Mouse (Mus musculus) cerebellum, postnatal 14 days (tissue): ENCODE data around the gene Lnx2.

Experiments used
- DNase-seq, 2 experiments: peaks; one replicate each; pipeline ENCODE4 v3.0.0; 2021; ENCODE audit warnings: mixed read lengths in 2 of 2

The Lnx2 gene

GRCm38 (mm10) chr5:147017526-147017925, 58.9 kb downstream of the Lnx2 start:
- DNase-seq: no peak

- DNase-seq: no peak
Observed at GRCm38 (mm10) chr5:147016622-147017021, 59.8 kb downstream of the Lnx2 start.

GRCm38 (mm10) chr5:147015191-147015590, 61.2 kb downstream of the Lnx2 start:
- DNase-seq: no peak

GRCm38 (mm10) chr5:147013845-147014244, 62.5 kb downstream of the Lnx2 start:
- DNase-seq: no peak

GRCm38 (mm10) chr5:147011333-147011732, 65.1 kb downstream of the Lnx2 start:
- no peak for DNase-seq

GRCm38 (mm10) chr5:147003303-147003702, 73.1 kb downstream of the Lnx2 start:
- DNase-seq: no peak

GRCm38 (mm10) chr5:147001312-147001711, 75.1 kb downstream of the Lnx2 start:
- no peak for DNase-seq

GRCm38 (mm10) chr5:146998802-146999201, 77.6 kb downstream of the Lnx2 start:
- DNase-seq: no peak

- no peak for DNase-seq
Observed at GRCm38 (mm10) chr5:146996812-146997211, 79.6 kb downstream of the Lnx2 start.

- DNase-seq: no peak
Observed at GRCm38 (mm10) chr5:146994973-146995372, 81.4 kb downstream of the Lnx2 start.

- peak in 1 of 2 experiments; percentile 37 for DNase-seq
Observed at GRCm38 (mm10) chr5:146993509-146993908, 82.9 kb downstream of the Lnx2 start.

- no peak for DNase-seq
Observed at GRCm38 (mm10) chr5:146989051-146989450, 87.3 kb downstream of the Lnx2 start.

- DNase-seq: no peak
Observed at GRCm38 (mm10) chr5:146987588-146987987, 88.8 kb downstream of the Lnx2 start.

- DNase-seq: peak in 1 of 2 experiments; percentile 27
Observed at GRCm38 (mm10) chr5:146985725-146986433, 90.5 kb downstream of the Lnx2 start.

GRCm38 (mm10) chr5:146983216-146983615, 93.2 kb downstream of the Lnx2 start:
- peak; percentile 80 to 85 for DNase-seq

- DNase-seq: no peak
Observed at GRCm38 (mm10) chr5:146981376-146981775, 95.0 kb downstream of the Lnx2 start.

- DNase-seq: no peak
Observed at GRCm38 (mm10) chr5:146974781-146975123, 101.6 kb downstream of the Lnx2 start.

GRCm38 (mm10) chr5:146973858-146974780, 102.3 kb downstream of the Lnx2 start:
- DNase-seq: no peak

GRCm38 (mm10) chr5:146973353-146973752, 103.0 kb downstream of the Lnx2 start:
- DNase-seq: no peak

- no peak for DNase-seq
Observed at GRCm38 (mm10) chr5:146971776-146972561, 104.4 kb downstream of the Lnx2 start.

- DNase-seq: no peak
Observed at GRCm38 (mm10) chr5:146968695-146969393, 107.5 kb downstream of the Lnx2 start.
